Mouse (Mus musculus) olfactory bulb, adult 2 months (tissue): ENCODE results near the gene Gabrd. TPM values are rescaled to one million over a fixed set of nuclear protein-coding genes. Genes with fewer than 3 reads are reported as not detected.

ENCODE experiments used
- H3K27ac ChIP-seq: fragments of 200-500 bp; 2 replicates; pipeline ENCODE4 v1.5.1; 2012; ENCODE audit warnings: low read depth, low read length; ENCODE audit not compliant: insufficient read depth
- H3K4me1 ChIP-seq: fragments of 200-500 bp; 2 replicates; pipeline ENCODE4 v1.6.1; 2012; ENCODE audit warnings: low read length; ENCODE audit not compliant: control insufficient read depth, insufficient read depth
- H3K4me3 ChIP-seq: fragments of 200-500 bp; 2 replicates; pipeline ENCODE4 v1.5.1; 2012; ENCODE audit warnings: mild to moderate bottlenecking, low read depth, low read length, moderate library complexity; ENCODE audit not compliant: insufficient read depth
- CTCF ChIP-seq: fragments of 200-500 bp; IDR thresholded peaks from 2 replicates; pipeline ENCODE4 v1.5.1; 2012; ENCODE audit warnings: low read depth, mild to moderate bottlenecking, low read length, moderate library complexity; ENCODE audit not compliant: insufficient read depth
- POLR2A ChIP-seq: fragments of 200-500 bp; IDR thresholded peaks from 2 replicates; pipeline ENCODE4 v1.6.1; 2012; ENCODE audit warnings: mild to moderate bottlenecking, low read depth, low read length, moderate library complexity; ENCODE audit not compliant: insufficient read depth
- WGBS: fragments of 180-500 bp; shearing (Covaris S2); methylation state at CpG from one replicate; pipeline ENCODE4 v1.1.7; 2018; 5-methylcytosine and 5-hydroxymethylcytosine counted together
- polyA plus RNA-seq: library from polyadenylated mRNA; stranded (reverse); fragments of >200 nt; gene quantifications from 2 replicates; pipeline ENCODE4 v1.2.4, GENCODE M21; 2012; ENCODE audit warnings: low replicate concordance; ENCODE audit not compliant: missing spikeins, insufficient read depth, insufficient read length

Gene Gabrd
- polyA plus RNA-seq, 1 experiment: not detected

DNA sequence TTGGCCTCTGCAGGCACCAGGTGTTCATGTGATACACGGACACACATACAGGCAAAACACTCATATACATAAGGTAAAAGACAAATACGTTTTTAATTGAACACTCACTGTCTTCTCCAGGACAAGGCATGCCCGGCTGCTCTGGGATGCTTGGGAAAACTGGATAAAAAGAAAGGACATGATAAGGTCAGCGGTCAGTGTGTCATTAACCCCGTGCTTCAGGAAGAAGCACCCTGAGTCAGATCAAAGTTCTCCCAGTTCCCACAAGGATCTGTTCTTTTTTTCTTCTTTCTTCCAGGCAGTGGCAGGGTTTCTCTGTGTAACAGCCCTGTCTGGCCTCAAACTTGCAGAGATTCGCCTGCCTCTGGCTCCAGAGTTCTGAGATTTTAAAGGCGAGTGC is 43.4 kb downstream of the Gabrd start:
- TF ChIP-seq CTCF (no peak), POLR2A (no peak)
- no peak overlapping the region for H3K27ac ChIP-seq
- WGBS: 85% methylated on average over 7 of the region's 7 CpGs
- H3K4me3 ChIP-seq: no peak overlapping the region
- no peaks in the 10 kb centered on the region for H3K4me1 ChIP-seq

- Histone ChIP-seq H3K27ac (no peak overlapping the region), H3K4me1 (no peaks in the 10 kb centered on the region), H3K4me3 (no peak overlapping the region)
- TF ChIP-seq POLR2A (no peak), CTCF (no peak)
- 88% methylated on average over 6 of the region's 6 CpGs for WGBS
Observed at GRCm38 (mm10) chr4:155354035-155354434, 43.9 kb downstream of the Gabrd start.

DNA sequence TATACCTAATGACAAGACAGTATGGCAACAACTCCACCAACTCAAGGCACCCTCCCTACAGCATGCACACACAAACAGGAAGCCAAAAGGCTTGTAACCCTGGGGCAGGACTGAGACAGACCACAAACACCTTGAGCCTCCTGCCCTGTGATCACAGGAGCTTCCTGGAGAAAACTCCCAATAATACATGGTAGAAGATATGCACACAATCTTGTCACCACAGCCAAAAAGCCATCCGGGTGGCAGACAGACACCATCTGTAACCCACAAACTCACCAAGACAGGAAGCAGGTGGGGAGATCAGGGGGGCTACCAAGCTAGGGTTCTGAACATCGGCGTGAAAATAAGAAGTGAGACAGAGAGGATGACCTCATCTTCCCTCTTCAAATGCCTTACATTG is 45.3 kb downstream of the Gabrd start:
- TF ChIP-seq CTCF (no peak), POLR2A (no peak)
- H3K27ac ChIP-seq: no peak overlapping the region
- H3K4me3 ChIP-seq: no peak overlapping the region
- H3K4me1 ChIP-seq: no peaks in the 10 kb centered on the region
- WGBS: 94% methylated on average over 3 of the region's 3 CpGs

- Histone ChIP-seq H3K4me3 (no peak overlapping the region), H3K27ac (peak overlapping the region; percentile 88), H3K4me1 (peaks cover 22% of the 10 kb centered on the region)
- TF ChIP-seq POLR2A (no peak), CTCF (no peak)
- 88% methylated on average over 12 of the region's 12 CpGs for WGBS
Observed at GRCm38 (mm10) chr4:155346350-155346749, 51.6 kb downstream of the Gabrd start.

- TF ChIP-seq POLR2A (peak; percentile 60), CTCF (no peak)
- Histone ChIP-seq H3K4me3 (peak overlapping the region; percentile 67), H3K27ac (peak overlapping the region; percentile 88), H3K4me1 (peaks cover 23% of the 10 kb centered on the region)
- WGBS: under 1% methylated on average over 16 of the region's 16 CpGs
Observed at GRCm38 (mm10) chr4:155345608-155345953, 52.3 kb downstream of the Gabrd start.

DNA sequence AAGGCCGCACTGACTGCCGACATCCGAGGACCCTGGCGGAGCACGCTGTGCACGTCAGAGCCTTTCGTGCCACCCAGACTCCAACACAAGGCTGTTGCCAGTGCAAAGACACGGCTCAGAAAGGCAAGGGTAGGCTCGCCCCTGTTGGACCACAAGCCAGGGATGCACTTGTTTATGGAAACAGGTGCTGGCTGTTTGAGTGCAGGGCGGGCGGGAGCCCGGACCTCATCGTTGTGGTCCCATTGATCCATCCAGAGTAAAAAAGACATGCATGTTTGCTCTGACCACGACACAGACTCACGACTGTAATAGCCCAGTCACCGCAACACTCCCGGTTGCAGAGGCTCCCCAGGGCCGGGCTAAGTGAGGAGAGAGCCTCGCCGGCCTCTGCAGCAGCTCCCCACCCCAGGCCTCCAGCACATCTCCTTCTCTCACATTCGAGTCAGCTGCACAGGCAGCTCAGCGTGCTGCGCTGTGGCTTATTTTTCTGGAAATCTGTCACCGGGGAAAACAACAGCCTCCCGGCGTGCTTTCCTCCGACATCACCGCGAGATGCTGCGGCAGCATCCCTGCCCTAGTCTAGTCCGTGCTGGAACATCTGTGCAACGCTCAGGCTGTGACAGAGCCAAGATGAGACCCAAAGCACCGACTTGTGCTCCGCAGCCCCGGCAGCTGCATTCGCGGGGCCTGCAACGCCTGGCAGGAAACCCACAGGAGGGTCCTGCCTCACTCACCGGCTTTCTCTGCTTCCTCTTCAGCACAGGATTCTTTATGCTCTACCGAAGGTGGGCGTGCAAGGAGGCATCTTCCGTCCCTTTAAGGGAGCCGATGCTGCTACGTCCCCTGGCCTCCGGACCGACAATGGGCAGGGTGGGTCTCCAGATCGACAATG is 53.0 kb downstream of the Gabrd start:
- Histone ChIP-seq H3K4me1 (peaks cover 24% of the 10 kb centered on the region), H3K4me3 (peak overlapping the region; percentile 67), H3K27ac (peak overlapping the region; percentile 88)
- TF ChIP-seq CTCF (no peak), POLR2A (peak; percentile 16; the same call in 1 of the 2 replicates)
- WGBS: 3% methylated on average over 47 of the region's 47 CpGs

DNA sequence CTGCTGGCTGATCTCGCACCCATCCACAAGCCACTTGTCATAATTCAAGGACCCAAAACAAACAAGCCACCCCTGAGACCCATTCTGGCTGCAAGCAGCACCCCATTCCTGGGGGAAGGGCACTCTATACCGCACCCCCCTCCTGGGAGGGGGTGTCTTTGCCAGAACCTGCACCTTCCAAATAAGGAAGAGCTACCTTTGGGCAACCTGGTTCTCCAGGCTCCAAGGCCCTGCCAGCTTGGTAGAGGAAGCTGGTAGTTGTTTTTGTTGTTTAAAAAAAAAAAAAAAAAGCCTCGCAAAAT is 53.7 kb downstream of the Gabrd start:
- H3K27ac ChIP-seq: peak overlapping the region; percentile 88
- peak overlapping the region; percentile 67 for H3K4me3 ChIP-seq
- H3K4me1 ChIP-seq: peaks cover 24% of the 10 kb centered on the region
- WGBS: 23% methylated on average over 3 of the region's 3 CpGs
- TF ChIP-seq POLR2A: no peak
- no peak for TF ChIP-seq CTCF

GRCm38 (mm10) chr4:155343415-155344298 is 54.3 kb downstream of the Gabrd start:
- TF ChIP-seq CTCF: no peak
- TF ChIP-seq POLR2A: no peak
- peak overlapping the region; percentile 67 for H3K4me3 ChIP-seq
- H3K4me1 ChIP-seq: peaks cover 24% of the 10 kb centered on the region
- WGBS: 45% methylated on average over 14 of the region's 14 CpGs
- H3K27ac ChIP-seq: peak overlapping the region; percentile 88
